Mouse (Mus musculus): ENCODE data around the gene Mylpf. TPM values are rescaled to one million over a fixed set of nuclear protein-coding genes. Genes with fewer than 3 reads are reported as not detected.

Mylpf gene
- polyA plus RNA-seq, 1 experiment from 2014 or later = 6.9 TPM

DNA sequence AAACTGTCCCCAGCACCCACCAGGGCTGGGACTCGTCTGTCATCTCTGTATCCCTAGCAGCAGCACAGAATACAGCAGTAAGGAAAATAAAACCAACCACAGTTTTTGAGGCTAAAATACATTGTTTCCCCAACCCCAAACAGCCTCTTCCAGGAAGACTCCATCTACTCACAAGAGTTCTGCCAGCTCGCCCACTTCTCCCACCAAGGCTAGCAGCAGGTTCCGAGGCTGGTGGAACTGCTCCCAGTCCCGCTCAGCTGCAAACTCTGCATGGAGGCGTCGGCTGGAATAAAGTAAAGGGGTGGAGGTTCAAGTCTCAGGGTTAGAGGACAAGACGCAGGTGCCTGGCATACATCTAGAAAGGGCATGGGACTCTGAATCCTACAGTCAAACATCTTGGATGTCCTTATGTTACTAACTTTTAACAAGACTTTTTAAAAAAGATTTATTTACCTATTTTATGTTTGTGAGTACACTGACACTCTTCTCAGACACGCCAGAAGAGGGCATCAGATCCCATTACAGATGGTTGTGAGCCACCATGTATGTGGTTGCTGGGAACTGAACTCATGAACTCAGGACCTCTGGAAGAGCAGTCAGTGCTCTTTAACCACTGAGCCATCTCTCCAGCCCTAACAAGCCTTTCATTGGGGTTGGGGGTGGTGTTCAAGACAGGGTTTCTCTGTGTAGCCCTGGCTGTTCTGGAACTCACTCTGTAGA is 50.7 kb downstream of the Mylpf start:
- POLR2A ChIA-PET = no interaction called here
- in situ Hi-C loops (cut with MboI; ENCODE audit: low pct_unique_long_range_greater_than_20kb) = no loop called here

DNA sequence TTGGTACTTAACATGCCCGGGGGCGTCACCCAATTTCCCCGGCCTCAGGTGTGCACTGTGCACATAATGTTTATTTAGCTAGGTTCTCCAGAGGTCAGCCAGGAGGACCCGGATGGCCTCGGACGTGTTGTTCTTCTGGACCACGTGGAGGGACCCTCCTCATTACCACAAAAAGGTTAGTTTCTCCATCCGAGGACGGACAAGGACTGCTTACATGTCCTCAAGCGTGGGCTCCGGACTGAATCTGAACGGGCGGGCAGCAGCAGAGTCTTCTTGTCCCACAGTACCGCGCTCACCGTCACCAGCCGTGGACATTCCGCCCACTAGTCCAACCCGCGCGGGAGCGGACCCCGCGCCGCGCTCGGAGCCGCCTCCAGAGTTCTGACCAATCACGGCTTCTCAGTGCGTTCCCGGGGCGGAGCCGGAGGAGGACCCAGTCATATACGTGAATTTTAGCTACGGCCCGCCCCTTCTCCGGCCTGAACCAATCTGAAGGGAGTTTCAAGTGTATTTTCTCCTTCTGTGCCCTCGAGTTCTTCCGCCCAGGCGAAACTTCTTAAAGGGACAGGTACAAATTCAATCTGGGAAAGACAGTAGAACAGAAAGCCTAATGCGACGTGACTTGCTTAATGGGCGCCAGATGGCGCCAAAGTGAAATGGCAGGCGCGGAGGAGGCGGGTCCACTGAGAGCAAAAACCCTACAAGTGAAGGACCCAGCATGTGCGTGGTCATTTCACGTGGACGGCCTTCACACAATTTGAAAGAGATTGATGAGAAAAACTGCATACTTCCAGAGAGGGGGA is 51.8 kb downstream of the Mylpf start, which contains the start of gene Dctpp1:
Dctpp1 (minus strand) TSS at position 401 of the 803 bp plus-strand sequence.
- DNase-seq (ENCODE audit: low read depth, low spot score) = peak; percentile 90
- ATAC-seq = peak; percentile 94
- ChIA-PET POLR2A (no interaction called here), CTCF (interaction anchor here (0.8 kb wide), 2 partner anchors 10 to 17 kb away, joined by 3 read pairs; no protein-coding TSS in a partner anchor)
- in situ Hi-C loops (cut with MboI; ENCODE audit: low pct_unique_long_range_greater_than_20kb) = no loop called here
- TF ChIP-seq CTCF (IDR thresholded peaks at IDR 0.05) = no peak
- no peaks in the 10 kb centered on the region for H3K27me3 ChIP-seq

More for the DNA sequence above, 50.7 kb downstream of the Mylpf start:
- DNase-seq (ENCODE audit: low read depth, low spot score) = no peak
- CTCF ChIA-PET = no interaction called here
- no peaks in the 10 kb centered on the region for H3K27me3 ChIP-seq
- TF ChIP-seq CTCF (IDR thresholded peaks at IDR 0.05) = no peak
- ATAC-seq = no peak

- no peak for DNase-seq (ENCODE audit: low read depth, low spot score)
- no peaks in the 10 kb centered on the region for H3K27me3 ChIP-seq
- TF ChIP-seq CTCF (IDR thresholded peaks at IDR 0.05) = no peak
- in situ Hi-C loops (cut with MboI; ENCODE audit: low pct_unique_long_range_greater_than_20kb) = no loop called here
- ChIA-PET CTCF (interaction anchor here (1.0 to 1.6 kb wide), 2 partner anchors 8 to 15 kb away, joined by 3 to 5 read pairs; no protein-coding TSS in a partner anchor), POLR2A (no interaction called here)
- ATAC-seq = no peak
These were observed 53.7 kb downstream of the Mylpf start for GRCm38 (mm10) chr7:127262218-127262961.

- TF ChIP-seq CTCF (IDR thresholded peaks at IDR 0.05) = no peak
- no peak for ATAC-seq
- no peak for DNase-seq (ENCODE audit: low read depth, low spot score)
- ChIA-PET CTCF (no interaction called here), POLR2A (no interaction called here)
- no peaks in the 10 kb centered on the region for H3K27me3 ChIP-seq
- in situ Hi-C loops (cut with MboI; ENCODE audit: low pct_unique_long_range_greater_than_20kb) = no loop called here
These were observed 54.8 kb downstream of the Mylpf start for GRCm38 (mm10) chr7:127263526-127263925.

Other genes starting within 250 kb of the Mylpf start
- 143 TPM for gene Cdipt, start 233.0 kb upstream of the Mylpf start, polyA plus RNA-seq (2021)
- gene Cdiptos, start 232.8 kb upstream of the Mylpf start, polyA plus RNA-seq (2021) = 1.3 TPM
- gene Mvp, start 194.3 kb upstream of the Mylpf start, polyA plus RNA-seq (2021) = 104 TPM
- 0.33 TPM for gene Pagr1b, start 192.4 kb upstream of the Mylpf start, polyA plus RNA-seq (2021)
- gene Pagr1a, start 191.5 kb upstream of the Mylpf start, polyA plus RNA-seq (2021) = 17.5 TPM
- gene Gm42742, start 187.8 kb upstream of the Mylpf start, polyA plus RNA-seq (2021) = 39.5 TPM
- 0.36 TPM for gene Prrt2, start 187.7 kb upstream of the Mylpf start, polyA plus RNA-seq (2021)
- gene Maz, start 181.9 kb upstream of the Mylpf start, polyA plus RNA-seq (2021) = 139 TPM
- gene Kif22, start 166.4 kb upstream of the Mylpf start, polyA plus RNA-seq (2021) = 47.3 TPM
- gene Zg16, start 121.6 kb upstream of the Mylpf start, polyA plus RNA-seq (2021) = not detected
- gene AI467606, start 117.5 kb upstream of the Mylpf start, polyA plus RNA-seq (2021) = 0.71 TPM
- gene Qprt, start 86.7 kb upstream of the Mylpf start, polyA plus RNA-seq (2021) = not detected
- 0.21 TPM for gene Spn, start 71.1 kb upstream of the Mylpf start, polyA plus RNA-seq (2021)
- 66.6 TPM for gene Cd2bp2, start 12.8 kb upstream of the Mylpf start, polyA plus RNA-seq (2021)
- gene Tbc1d10b, start 422 bp upstream of the Mylpf start, polyA plus RNA-seq (2021) = 51.7 TPM
- 17.7 TPM for gene Zfp553, start 24.2 kb downstream of the Mylpf start, polyA plus RNA-seq (2021)
- gene Sept1, start 24.2 kb downstream of the Mylpf start, polyA plus RNA-seq (2021) = 2.1 TPM
- 45.1 TPM for gene Zfp771, start 35.4 kb downstream of the Mylpf start, polyA plus RNA-seq (2021)
- 30.0 TPM for gene Dctpp1, start 51.8 kb downstream of the Mylpf start, polyA plus RNA-seq (2021)
- 89.8 TPM for gene Sephs2, start 65.2 kb downstream of the Mylpf start, polyA plus RNA-seq (2021)
- gene Itgal, start 87.4 kb downstream of the Mylpf start, polyA plus RNA-seq (2021) = 0.30 TPM
- 30.3 TPM for gene Zfp768, start 136.7 kb downstream of the Mylpf start, polyA plus RNA-seq (2021)
- gene Zfp747, start 167.2 kb downstream of the Mylpf start, polyA plus RNA-seq (2021) = 4.9 TPM
- 4.9 TPM for gene 9130019O22Rik, start 178.3 kb downstream of the Mylpf start, polyA plus RNA-seq (2021)
- 10.0 TPM for gene E430018J23Rik, start 184.7 kb downstream of the Mylpf start, polyA plus RNA-seq (2021)
- 2.9 TPM for gene Zfp764, start 197.9 kb downstream of the Mylpf start, polyA plus RNA-seq (2021)
- 20.6 TPM for gene Zfp688, start 213.2 kb downstream of the Mylpf start, polyA plus RNA-seq (2021)
- gene Zfp689, start 240.3 kb downstream of the Mylpf start, polyA plus RNA-seq (2021) = 5.9 TPM